Mouse (Mus musculus) olfactory bulb, adult 2 months (tissue): ENCODE measurements at regions not wholly inside any gene's neighbourhood (a gene's known extent, or its start where the extent isn't known, plus 50 kb on each side); places are given as distances from the start of the nearest gene placed in this dataset.

Experiments
- CTCF ChIP-seq: fragments of 200-500 bp; IDR thresholded peaks from 2 replicates; pipeline ENCODE4 v1.5.1; 2012; ENCODE audit warnings: low read depth, mild to moderate bottlenecking, low read length, moderate library complexity; ENCODE audit not compliant: insufficient read depth
- POLR2A ChIP-seq: fragments of 200-500 bp; IDR thresholded peaks from 2 replicates; pipeline ENCODE4 v1.6.1; 2012; ENCODE audit warnings: mild to moderate bottlenecking, low read depth, low read length, moderate library complexity; ENCODE audit not compliant: insufficient read depth

GRCm38 (mm10) chr6:49523696-49524095 lies 128.3 kb downstream of the Stk31 start:
- TF ChIP-seq CTCF: no peak
- TF ChIP-seq POLR2A: no peak
